Mouse (Mus musculus): ENCODE measurements at regions not wholly inside any gene's neighbourhood (a gene's known extent, or its start where the extent isn't known, plus 50 kb on each side); places are given as distances from the start of the nearest gene placed in this dataset.

- TF ChIP-seq POLR2A (IDR thresholded peaks at IDR 0.05; ENCODE audit: insufficient read length, low read depth), result no peak
- no peak for TF ChIP-seq REST (IDR thresholded peaks at IDR 0.05; ENCODE audit: insufficient read depth, insufficient read length)
- no peak for TF ChIP-seq POLR2AphosphoS2 (IDR thresholded peaks at IDR 0.05; ENCODE audit: insufficient read length, low read depth)
- TF ChIP-seq E2F4 (IDR thresholded peaks at IDR 0.05; ENCODE audit: insufficient read depth), result no peak
- no peak for TF ChIP-seq TCF12 (IDR thresholded peaks at IDR 0.05; ENCODE audit: insufficient read depth, poor library complexity, severe bottlenecking)
- no peak for TF ChIP-seq USF1 (IDR thresholded peaks at IDR 0.05; ENCODE audit: low read depth)
- TF ChIP-seq SRF (IDR thresholded peaks at IDR 0.05; ENCODE audit: control insufficient read depth, insufficient read length, low read depth), result no peak
Observed at GRCm38 (mm10) chr3:39276897-39277296, 390.2 kb downstream of the Fat4 start.

All from myocyte (in vitro differentiated cells).